Mouse (Mus musculus) megakaryocyte, embryonic 14.5 days (primary cell): ENCODE measurements around the gene Rgs1. TPM values are rescaled to one million over a fixed set of nuclear protein-coding genes. Genes with fewer than 3 reads are reported as not detected.

ENCODE experiments used
- H3K27me3 ChIP-seq: replicated peaks from 2 replicates; pipeline ENCODE3; 2012; ENCODE audit warnings: inconsistent platforms
- H3K36me3 ChIP-seq: replicated peaks from 2 replicates; pipeline ENCODE3; 2012; ENCODE audit warnings: low read length, inconsistent platforms, mixed read lengths
- H3K4me1 ChIP-seq: 2 replicates; pipeline ENCODE4 v1.6.1; 2012; ENCODE audit warnings: inconsistent platforms
- H3K4me3 ChIP-seq: replicated peaks from 2 replicates; pipeline ENCODE3; 2012; ENCODE audit warnings: moderate library complexity, mild to moderate bottlenecking, inconsistent platforms
- H3K9me3 ChIP-seq: 2 replicates; pipeline ENCODE4 v1.6.1; 2012; ENCODE audit warnings: inconsistent platforms
- FLI1 ChIP-seq: IDR thresholded peaks from 2 replicates; pipeline ENCODE4 v1.6.1; 2012; ENCODE audit warnings: low read length, inconsistent platforms, mixed read lengths
- GATA1 ChIP-seq: IDR thresholded peaks from 3 replicates; pipeline ENCODE4 v1.6.1; 2012; ENCODE audit warnings: mixed read lengths, low read length, inconsistent platforms, borderline replicate concordance
- polyA plus RNA-seq: library from polyadenylated mRNA; stranded (reverse); fragments of >175 nt; gene quantifications from 2 replicates; pipeline ENCODE4 v1.2.3, GENCODE M21; 2012; ENCODE audit warnings: low replicate concordance; ENCODE audit not compliant: insufficient read depth

Rgs1 gene
- polyA plus RNA-seq, 1 experiment, result 0.09 TPM

DNA sequence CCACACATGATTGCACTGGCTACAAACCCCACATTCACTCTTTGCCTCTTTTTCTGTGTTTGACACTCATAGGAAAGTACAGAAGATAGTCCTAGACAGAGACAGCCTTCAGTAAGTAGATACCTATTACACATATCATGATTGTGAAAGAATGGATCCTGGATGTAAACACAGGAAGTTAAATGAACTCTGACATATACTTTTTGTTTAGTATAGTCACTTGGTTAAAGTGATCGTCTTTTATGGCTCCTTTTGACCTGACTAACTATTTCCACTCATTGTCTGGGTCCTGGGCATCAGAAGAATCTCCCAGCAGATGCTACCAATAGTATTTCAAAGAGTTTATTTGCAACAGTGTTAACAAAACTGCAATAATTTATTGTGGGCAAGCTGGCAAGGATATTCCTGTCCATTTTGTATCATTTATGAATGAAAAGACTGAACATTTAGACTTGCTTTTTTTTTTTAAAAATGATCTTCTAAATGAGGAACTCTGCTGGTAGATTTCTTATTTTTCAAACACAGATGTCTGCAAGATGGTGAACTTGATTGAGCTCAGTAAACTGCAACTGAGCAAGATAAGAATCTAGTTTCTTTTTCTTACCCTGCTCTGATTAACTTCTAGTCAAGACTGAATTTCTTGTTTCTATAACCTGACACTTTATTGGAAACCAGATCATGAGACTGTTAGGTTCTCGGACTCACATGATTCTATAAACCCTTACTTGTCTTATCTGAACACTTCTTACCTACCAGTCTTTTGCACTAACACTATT lies 7.7 kb upstream of the Rgs1 start:
- Histone ChIP-seq H3K9me3 (no peaks in the 10 kb centered on the region), H3K36me3 (no peaks in the 10 kb centered on the region), H3K27me3 (no peaks in the 10 kb centered on the region), H3K4me3 (no peak overlapping the region), H3K4me1 (peaks cover 19% of the 10 kb centered on the region)
- no peak for TF ChIP-seq FLI1
- no peak for TF ChIP-seq GATA1

DNA sequence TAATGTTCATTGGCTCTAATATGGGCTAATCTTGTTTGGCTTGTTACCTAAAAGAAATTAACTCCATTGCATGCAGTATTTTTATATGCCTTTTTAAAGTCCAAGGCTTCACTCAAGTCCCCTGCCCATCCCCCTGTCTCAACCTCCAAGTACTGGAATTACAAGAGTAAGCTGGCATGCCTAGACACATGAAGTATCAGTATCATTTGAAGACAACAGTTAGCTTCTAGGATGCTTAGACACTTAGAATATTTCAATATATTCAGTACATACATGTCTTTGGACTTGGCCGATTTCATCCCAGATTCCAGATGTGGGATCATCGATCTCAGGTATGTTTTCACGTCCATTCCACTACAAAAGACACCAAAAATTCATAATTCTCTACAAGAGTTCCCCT lies 836 bp downstream of the Rgs1 start:
- Histone ChIP-seq H3K27me3 (no peaks in the 10 kb centered on the region), H3K9me3 (no peaks in the 10 kb centered on the region), H3K4me3 (peak overlapping the region; percentile 88), H3K36me3 (peaks cover 26% of the 10 kb centered on the region), H3K4me1 (peaks cover 30% of the 10 kb centered on the region)
- TF ChIP-seq GATA1 (no peak), FLI1 (no peak)

DNA sequence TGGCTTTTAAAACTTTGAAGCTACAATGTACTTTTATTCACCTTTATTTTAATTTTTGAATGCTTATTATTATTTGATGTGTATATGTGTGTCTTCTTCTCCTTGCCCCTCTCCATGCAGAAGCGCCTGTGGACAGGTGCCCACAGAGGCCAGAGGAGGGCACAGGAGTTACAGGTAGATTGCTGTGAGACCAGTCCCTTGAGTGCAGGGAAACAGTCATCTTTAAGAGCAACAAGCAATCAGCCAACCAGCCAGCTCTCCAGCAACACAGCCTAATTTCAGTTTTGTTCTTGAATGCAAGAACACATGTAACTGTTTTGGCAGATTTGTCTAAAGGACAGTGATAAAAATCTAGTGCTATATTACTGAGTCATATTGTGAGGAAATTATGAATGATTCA lies 1.7 kb downstream of the Rgs1 start:
- TF ChIP-seq FLI1 (no peak), GATA1 (no peak)
- Histone ChIP-seq H3K4me1 (peaks cover 30% of the 10 kb centered on the region), H3K4me3 (peak overlapping the region; percentile 88), H3K27me3 (no peaks in the 10 kb centered on the region), H3K9me3 (no peaks in the 10 kb centered on the region), H3K36me3 (peaks cover 26% of the 10 kb centered on the region)

DNA sequence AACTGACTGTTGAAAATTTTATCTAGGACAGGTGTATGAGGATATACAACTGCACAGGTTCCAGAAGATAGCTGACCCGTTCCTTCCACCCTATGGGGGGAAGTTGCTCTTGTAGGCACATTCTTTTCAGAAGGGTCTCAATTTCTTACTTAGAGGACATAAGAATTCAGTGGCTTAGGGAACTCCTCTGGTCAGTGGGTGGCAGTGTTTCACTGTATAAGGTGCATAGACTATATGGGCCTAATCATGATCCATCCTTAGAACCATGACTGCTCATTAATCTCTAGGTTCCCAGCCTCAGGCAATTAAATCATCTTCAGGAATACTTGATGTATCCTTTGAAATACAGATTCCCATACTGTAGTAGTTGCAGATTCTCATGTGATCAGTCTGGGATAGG lies 5.5 kb downstream of the Rgs1 start:
- H3K9me3 ChIP-seq, result no peaks in the 10 kb centered on the region
- TF ChIP-seq GATA1 (no peak), FLI1 (no peak)

DNA sequence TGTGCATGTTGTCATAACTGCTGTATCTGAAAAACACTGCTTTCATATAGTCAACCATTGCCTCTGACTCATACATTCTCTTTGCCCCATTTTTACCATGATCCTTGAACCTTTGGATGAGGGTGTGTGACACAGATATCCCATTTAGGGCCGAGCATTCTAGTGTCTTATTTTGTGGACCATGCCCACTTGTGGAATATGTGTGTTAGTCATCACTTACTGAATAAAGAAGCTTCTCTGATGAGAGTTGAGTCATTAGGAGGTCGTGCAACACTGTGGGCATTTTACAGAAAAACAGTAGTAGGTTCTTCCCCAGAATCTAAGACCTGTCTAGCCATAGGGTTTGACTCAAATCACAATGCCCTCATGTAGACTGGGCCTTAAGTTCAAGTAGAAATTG lies 9.8 kb downstream of the Rgs1 start:
- Histone ChIP-seq H3K4me1 (peaks cover 5% of the 10 kb centered on the region; the same call in 1 of the 2 replicates), H3K4me3 (no peak overlapping the region), H3K9me3 (no peaks in the 10 kb centered on the region), H3K27me3 (no peaks in the 10 kb centered on the region), H3K36me3 (no peaks in the 10 kb centered on the region)
- TF ChIP-seq GATA1, result no peak
- no peak for TF ChIP-seq FLI1

More for the DNA sequence above, 5.5 kb downstream of the Rgs1 start:
- peaks cover 26% of the 10 kb centered on the region for H3K36me3 ChIP-seq
- no peaks in the 10 kb centered on the region for H3K27me3 ChIP-seq
- no peak overlapping the region for H3K4me3 ChIP-seq
- H3K4me1 ChIP-seq, result peaks cover 23% of the 10 kb centered on the region

DNA sequence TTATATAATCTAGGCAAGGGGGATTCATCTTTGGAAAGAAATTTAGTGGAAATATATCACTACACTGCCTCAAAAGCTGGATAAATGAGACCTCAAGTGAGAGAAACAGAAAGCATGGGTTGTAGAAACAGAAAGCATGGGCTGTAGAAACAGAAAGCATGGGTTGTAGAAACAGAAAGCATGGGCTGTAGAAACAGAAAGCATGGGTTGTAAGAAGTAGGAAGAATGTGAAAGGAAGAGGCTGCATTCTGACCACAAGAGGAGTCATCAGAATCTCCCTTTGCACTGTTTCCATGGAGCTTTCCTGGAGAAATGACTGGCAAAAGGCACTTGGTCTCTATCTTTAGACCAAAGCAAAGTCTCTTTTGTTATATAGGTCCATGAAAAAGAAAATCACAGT lies 33.8 kb downstream of the Rgs1 start:
- TF ChIP-seq GATA1 (no peak), FLI1 (no peak)
- H3K27me3 ChIP-seq, result no peaks in the 10 kb centered on the region

DNA sequence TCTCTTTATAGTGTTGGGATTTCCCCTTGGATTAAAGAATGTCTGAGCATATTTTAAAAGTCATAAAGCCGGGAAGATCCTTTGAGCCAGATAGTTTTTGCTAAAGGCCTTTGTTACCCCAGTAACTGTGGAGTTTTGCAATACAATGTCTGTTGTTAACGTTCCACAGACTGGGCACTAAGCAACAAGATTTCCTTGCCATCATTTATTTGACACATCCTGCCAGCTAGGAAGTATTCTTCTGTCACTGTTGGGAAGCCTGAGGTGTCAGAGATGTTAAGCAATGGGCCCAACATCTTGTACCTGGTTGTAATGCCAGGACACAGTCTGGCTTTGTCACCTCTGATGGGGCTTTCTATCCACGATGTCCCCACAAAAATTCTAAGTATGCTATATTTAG lies 38.1 kb downstream of the Rgs1 start:
- Histone ChIP-seq H3K4me1 (peaks cover 34% of the 10 kb centered on the region), H3K9me3 (no peaks in the 10 kb centered on the region), H3K36me3 (no peaks in the 10 kb centered on the region), H3K27me3 (no peaks in the 10 kb centered on the region), H3K4me3 (no peak overlapping the region)
- TF ChIP-seq GATA1, result no peak
- no peak for TF ChIP-seq FLI1

More for the DNA sequence above, 33.8 kb downstream of the Rgs1 start:
- no peaks in the 10 kb centered on the region for H3K9me3 ChIP-seq
- peak overlapping the region; percentile 70 for H3K4me3 ChIP-seq
- H3K4me1 ChIP-seq, result peaks cover 31% of the 10 kb centered on the region
- H3K36me3 ChIP-seq, result peaks cover 2% of the 10 kb centered on the region

DNA sequence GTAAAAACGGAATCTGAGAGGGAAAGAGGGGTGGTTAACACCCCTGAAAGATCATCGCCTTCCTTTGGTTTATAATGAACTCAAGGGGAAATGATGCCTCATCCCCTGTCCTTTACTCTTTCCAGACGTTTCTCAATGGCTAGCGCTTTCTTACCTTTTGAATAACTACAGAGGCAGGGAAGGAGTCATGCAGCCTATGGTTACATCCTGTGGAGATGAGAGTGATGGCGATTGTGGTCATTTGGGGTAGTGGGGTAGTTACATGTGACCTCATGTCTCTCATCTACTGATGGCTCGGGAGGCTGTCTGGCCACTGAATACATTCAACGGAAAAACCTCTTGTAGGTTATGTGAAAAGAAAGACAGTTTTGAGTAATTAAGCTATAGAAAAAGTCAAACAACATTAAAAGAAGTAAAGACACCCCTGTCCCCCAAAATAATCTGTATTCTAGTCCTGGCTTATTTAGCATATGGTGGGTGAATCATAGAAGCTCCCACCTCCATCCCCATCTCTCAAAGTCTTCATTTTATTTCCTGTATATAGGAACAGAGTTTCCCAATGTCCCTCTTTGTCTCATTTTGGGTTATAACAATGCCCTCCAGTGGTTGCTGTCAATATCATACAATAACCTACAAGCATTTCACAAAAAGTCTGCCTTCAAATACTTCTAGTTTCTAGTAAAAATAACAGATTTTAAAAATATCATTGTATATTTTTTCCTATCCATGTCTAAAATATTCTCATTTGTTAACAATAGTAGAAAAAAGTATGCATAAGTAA lies 42.6 kb downstream of the Rgs1 start:
- peaks cover 31% of the 10 kb centered on the region for H3K4me1 ChIP-seq
- H3K36me3 ChIP-seq, result no peaks in the 10 kb centered on the region
- H3K9me3 ChIP-seq, result no peaks in the 10 kb centered on the region
- H3K27me3 ChIP-seq, result no peaks in the 10 kb centered on the region
- H3K4me3 ChIP-seq, result peak overlapping the region; percentile 50
- TF ChIP-seq FLI1 (no peak), GATA1 (no peak)

DNA sequence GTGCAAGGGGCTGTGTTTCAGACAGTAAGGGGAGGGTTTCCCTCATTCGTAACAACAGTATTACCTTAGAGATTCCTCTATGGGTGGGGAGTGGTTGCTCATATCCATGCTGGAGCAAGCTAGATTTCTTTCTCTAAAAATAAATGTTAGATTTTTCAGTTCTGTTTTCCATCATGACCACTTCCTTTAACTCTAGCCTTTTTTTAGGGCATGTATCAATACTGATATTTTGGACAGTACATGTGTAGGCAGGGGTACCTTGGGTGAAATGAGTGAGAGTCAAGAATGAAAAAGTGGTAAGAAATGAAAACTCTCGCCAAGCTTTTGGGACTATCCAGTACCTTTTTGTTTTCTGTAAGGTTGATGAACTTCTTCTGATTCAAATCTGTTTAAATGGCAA lies 44.3 kb downstream of the Rgs1 start:
- Histone ChIP-seq H3K4me1 (peaks cover 40% of the 10 kb centered on the region), H3K27me3 (no peaks in the 10 kb centered on the region), H3K4me3 (no peak overlapping the region), H3K9me3 (no peaks in the 10 kb centered on the region), H3K36me3 (no peaks in the 10 kb centered on the region)
- TF ChIP-seq GATA1, result no peak
- no peak for TF ChIP-seq FLI1

DNA sequence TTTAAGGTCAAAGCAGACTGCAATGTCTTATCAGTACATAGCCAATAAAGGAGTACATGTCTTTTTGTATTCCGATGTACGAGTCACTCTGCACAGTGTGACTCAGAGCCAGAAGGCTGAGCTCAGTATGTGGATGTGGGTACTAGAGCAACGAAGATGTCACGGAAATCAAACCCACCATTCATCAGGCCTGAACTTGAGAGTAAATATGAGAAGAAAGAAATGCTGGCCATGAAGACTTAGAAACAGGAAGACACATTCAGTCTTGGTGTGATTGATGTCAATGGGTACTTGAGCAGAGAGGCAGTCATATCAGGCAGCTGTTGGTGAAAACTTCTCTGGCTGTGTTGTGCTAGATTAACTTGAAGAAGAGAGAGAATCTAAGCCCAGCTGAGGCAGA lies 46.1 kb downstream of the Rgs1 start:
- Histone ChIP-seq H3K36me3 (no peaks in the 10 kb centered on the region), H3K4me1 (peaks cover 58% of the 10 kb centered on the region), H3K9me3 (no peaks in the 10 kb centered on the region), H3K4me3 (no peak overlapping the region), H3K27me3 (no peaks in the 10 kb centered on the region)
- TF ChIP-seq FLI1 (no peak), GATA1 (no peak)
